Mouse (Mus musculus): Measurements from ENCODE around the gene Khk. TPM values are rescaled to one million over a fixed set of nuclear protein-coding genes. Genes with fewer than 3 reads are reported as not detected.

The Khk gene
- total RNA-seq, 1 experiment from 2014 or later, result 99.2 TPM

- no peak for ATAC-seq (replicated peaks; ENCODE audit: low read depth, poor library complexity, severe bottlenecking)
Measured at GRCm38 (mm10) chr5:30931378-30931777, 10.1 kb downstream of the Khk start.

GRCm38 (mm10) chr5:30933705-30934104, 12.5 kb downstream of the Khk start:
- ATAC-seq (replicated peaks; ENCODE audit: low read depth, poor library complexity, severe bottlenecking), result no peak

- no peak for ATAC-seq (replicated peaks; ENCODE audit: low read depth, poor library complexity, severe bottlenecking)
Measured at GRCm38 (mm10) chr5:30934725-30935461, 13.7 kb downstream of the Khk start.

GRCm38 (mm10) chr5:30943004-30943403, 21.8 kb downstream of the Khk start:
- ATAC-seq (replicated peaks; ENCODE audit: low read depth, poor library complexity, severe bottlenecking), result no peak

GRCm38 (mm10) chr5:30944344-30944743, 23.1 kb downstream of the Khk start:
- ATAC-seq (replicated peaks; ENCODE audit: low read depth, poor library complexity, severe bottlenecking), result no peak

- ATAC-seq (replicated peaks; ENCODE audit: low read depth, poor library complexity, severe bottlenecking), result peak; percentile 20; the same call in 1 of the 2 replicates
Measured at GRCm38 (mm10) chr5:30944956-30945781, 23.9 kb downstream of the Khk start, which contains the start of gene Cgref1. Gene Cgref1 (minus strand): TSS chr5:30945591.

GRCm38 (mm10) chr5:30948620-30949019, 27.4 kb downstream of the Khk start:
- ATAC-seq (replicated peaks; ENCODE audit: low read depth, poor library complexity, severe bottlenecking), result no peak

GRCm38 (mm10) chr5:30949654-30950326, 28.6 kb downstream of the Khk start:
- ATAC-seq (replicated peaks; ENCODE audit: low read depth, poor library complexity, severe bottlenecking), result peak; percentile 89

GRCm38 (mm10) chr5:30950451-30950850, 29.2 kb downstream of the Khk start:
- ATAC-seq (replicated peaks; ENCODE audit: low read depth, poor library complexity, severe bottlenecking), result no peak

GRCm38 (mm10) chr5:30950922-30951321, 29.7 kb downstream of the Khk start:
- ATAC-seq (replicated peaks; ENCODE audit: low read depth, poor library complexity, severe bottlenecking), result no peak

DNA sequence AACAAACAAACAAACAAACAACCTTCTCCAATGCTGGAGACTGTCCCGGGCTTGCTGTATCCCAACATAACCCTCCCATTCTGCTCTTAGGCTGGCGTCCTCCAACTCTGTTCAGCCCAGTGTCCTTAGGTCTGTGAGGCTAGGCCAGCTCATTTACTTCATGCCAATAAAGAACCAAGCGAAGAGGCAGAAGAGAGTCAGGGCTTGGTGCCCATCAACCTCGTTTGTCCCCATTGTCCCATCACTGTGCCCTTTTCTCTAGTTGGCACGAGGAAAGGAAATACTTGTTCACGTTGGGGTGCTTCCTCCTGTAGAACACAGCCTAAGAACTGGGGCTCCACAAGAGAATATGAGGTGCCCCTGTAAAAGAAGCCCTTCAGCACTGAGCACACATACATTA, 30.5 kb downstream of the Khk start:
- no peak for ATAC-seq (replicated peaks; ENCODE audit: low read depth, poor library complexity, severe bottlenecking)

DNA sequence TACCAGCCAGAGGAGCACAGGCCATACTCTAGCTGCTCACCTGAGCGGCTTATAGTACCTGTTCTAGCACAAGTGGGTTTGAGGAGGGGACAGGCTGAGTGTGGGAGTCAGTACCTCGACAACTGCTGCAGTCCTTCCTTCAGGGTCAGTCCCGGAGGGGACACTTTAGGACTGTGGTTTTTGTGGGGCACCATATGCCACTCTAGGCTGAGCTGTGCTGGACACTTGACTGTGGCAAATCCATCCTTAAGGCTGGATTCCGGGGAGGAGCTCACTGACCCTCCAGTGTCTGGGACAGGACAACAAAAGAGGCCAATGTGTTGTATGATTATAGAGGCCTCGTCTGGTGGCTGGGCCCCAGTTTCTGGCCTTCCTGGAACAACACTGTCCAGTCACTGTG, 31.3 kb downstream of the Khk start:
- no peak for ATAC-seq (replicated peaks; ENCODE audit: low read depth, poor library complexity, severe bottlenecking)

- no peak for ATAC-seq (replicated peaks; ENCODE audit: low read depth, poor library complexity, severe bottlenecking)
Measured at GRCm38 (mm10) chr5:30954065-30954464, 32.8 kb downstream of the Khk start.

GRCm38 (mm10) chr5:30954556-30954955, 33.3 kb downstream of the Khk start:
- ATAC-seq (replicated peaks; ENCODE audit: low read depth, poor library complexity, severe bottlenecking), result no peak

GRCm38 (mm10) chr5:30955751-30956150, 34.5 kb downstream of the Khk start:
- no peak for ATAC-seq (replicated peaks; ENCODE audit: low read depth, poor library complexity, severe bottlenecking)

- no peak for ATAC-seq (replicated peaks; ENCODE audit: low read depth, poor library complexity, severe bottlenecking)
Measured at GRCm38 (mm10) chr5:30957891-30958290, 36.7 kb downstream of the Khk start.

DNA sequence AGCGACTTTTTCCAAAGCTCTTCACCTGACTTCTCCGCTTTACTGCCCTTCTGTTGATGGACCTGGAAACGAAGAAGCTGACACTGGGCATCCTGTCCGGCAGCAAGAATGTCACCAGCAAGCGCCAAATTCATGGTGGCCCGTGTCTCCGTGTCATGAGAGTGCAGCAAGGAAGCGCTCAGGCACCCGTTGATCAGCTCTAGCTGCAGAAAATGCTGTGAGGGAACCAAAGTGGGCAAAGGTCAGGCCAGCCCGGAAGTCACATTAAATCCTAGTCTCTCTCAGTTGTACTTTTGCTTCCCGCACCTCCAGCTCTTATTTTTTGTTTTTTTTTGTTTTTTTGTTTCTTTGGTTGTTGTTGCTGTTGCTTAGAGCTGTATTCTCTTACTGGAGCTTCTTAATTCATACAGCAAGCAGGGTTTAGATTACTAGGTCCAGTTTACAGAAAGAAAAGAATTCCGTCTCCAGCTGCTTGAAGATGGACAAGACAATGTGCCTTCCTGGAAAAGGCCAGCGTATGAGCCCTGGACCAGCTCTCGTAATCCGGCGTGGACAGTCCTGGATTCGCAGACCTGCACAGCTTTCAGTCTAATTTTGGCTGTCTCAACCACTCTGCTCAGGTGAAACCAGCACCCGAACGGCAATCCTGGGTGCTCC, 38.1 kb downstream of the Khk start:
- no peak for ATAC-seq (replicated peaks; ENCODE audit: low read depth, poor library complexity, severe bottlenecking)

DNA sequence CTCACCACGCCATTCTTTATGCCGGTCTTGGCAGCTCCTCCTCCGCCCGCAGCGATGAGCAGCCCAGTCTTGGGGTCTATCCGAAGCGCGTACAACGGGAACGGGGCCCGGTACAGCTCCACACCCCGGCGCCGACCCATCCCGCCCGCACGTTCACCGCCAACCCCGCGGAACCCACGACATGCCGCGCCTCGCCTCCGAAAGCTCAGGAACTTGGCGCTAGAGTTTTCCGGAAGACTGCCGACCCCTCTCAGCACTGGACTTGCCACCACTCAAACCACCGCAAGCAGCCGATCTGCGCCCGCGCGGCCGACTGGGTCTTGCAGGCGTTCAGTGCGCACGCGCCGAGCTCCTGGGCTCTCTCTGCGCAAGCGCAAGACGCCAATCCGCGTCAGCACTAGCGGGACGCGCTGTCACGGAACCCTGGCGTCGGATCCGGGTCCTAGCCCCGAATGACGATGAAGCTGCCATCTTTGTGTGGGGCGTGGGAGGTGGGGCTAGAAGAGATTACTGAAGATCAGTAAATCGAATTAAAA, 38.8 kb downstream of the Khk start, which contains the start of gene Preb:
Preb (minus strand) TSS at position 396 of the 536 bp plus-strand sequence.
- peak; percentile 88 for ATAC-seq (replicated peaks; ENCODE audit: low read depth, poor library complexity, severe bottlenecking)

DNA sequence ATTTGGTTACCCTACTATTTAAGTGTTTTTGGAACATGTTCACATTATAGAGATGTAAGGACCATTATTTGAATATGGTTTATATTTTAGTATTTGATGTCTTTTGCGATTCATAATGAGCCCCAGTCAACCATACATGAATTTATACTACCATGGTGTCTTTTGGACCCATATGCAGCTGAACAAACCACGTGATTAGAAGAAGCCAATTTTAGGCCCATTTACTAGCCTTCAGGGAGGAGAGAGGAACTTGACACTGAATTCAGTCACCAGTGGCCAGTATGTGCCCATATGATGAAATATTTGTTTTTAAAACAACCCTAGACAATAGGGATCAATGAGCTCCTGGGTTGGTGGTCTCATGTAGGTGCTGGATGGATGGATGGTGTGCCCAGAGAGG, 39.6 kb downstream of the Khk start:
- ATAC-seq (replicated peaks; ENCODE audit: low read depth, poor library complexity, severe bottlenecking), result no peak

Measured in common myeloid progenitor, adult 5-6 weeks (primary cell).